Mouse (Mus musculus) cerebellum, adult 2 months (tissue): ENCODE measurements around the gene Gm45799. TPM values are rescaled to one million over a fixed set of nuclear protein-coding genes. Genes with fewer than 3 reads are reported as not detected.

ENCODE experiments used
- DNase-seq, 2 experiments: peaks; one replicate each; pipeline ENCODE4 v3.0.0; 2021
- H3K27ac ChIP-seq: fragments of 200-500 bp; 2 replicates; pipeline ENCODE4 v1.5.1; 2012; ENCODE audit warnings: low read length, control low read depth, inconsistent platforms; ENCODE audit not compliant: insufficient read depth
- H3K27me3 ChIP-seq: fragments of 200-500 bp; 2 replicates; pipeline ENCODE4 v1.6.1; 2012; ENCODE audit warnings: inconsistent platforms, mild to moderate bottlenecking, low read length, moderate library complexity; ENCODE audit not compliant: control insufficient read depth, insufficient read depth
- H3K4me1 ChIP-seq: fragments of 200-500 bp; 2 replicates; pipeline ENCODE4 v1.6.1; 2011; ENCODE audit warnings: low read length; ENCODE audit not compliant: control insufficient read depth, insufficient read depth
- H3K4me3 ChIP-seq: fragments of 200-500 bp; replicated peaks from 2 replicates; pipeline ENCODE3; 2011; ENCODE audit warnings: mild to moderate bottlenecking, low read depth, low read length, control low read depth; ENCODE audit not compliant: insufficient read depth
- CTCF ChIP-seq: fragments of 200-500 bp; IDR thresholded peaks from 2 replicates; pipeline ENCODE4 v1.5.1; 2011; ENCODE audit warnings: low read depth, mild to moderate bottlenecking, control low read depth, low read length, moderate library complexity, borderline replicate concordance; ENCODE audit not compliant: insufficient read depth
- POLR2A ChIP-seq: fragments of 200-500 bp; IDR thresholded peaks from 2 replicates; pipeline ENCODE4 v1.6.1; 2011; ENCODE audit warnings: low read length, control low read depth, borderline replicate concordance; ENCODE audit not compliant: insufficient read depth
- WGBS: fragments of 180-500 bp; shearing (Covaris S2); methylation state at CpG from one replicate; pipeline ENCODE4 v1.1.7; 2018; 5-methylcytosine and 5-hydroxymethylcytosine counted together
- polyA plus RNA-seq: library from polyadenylated mRNA; depleted of rRNA; stranded (reverse); fragments of >200 nt; gene quantifications from 2 replicates; pipeline ENCODE4 v1.2.3, GENCODE M21; 2012; rRNA removed

The Gm45799 gene
- polyA plus RNA-seq: 90.8 and 97.9 TPM in 2 replicates

GRCm38 (mm10) chr7:105640233-105640893, at the start of gene Gm45799, which contains the start of gene Arfip2:
Gene Gm45799, plus strand, starts transcription at chr7:105640552.
Gene Arfip2, minus strand, starts transcription at chr7:105640416.
- WGBS: under 1% methylated on average over 45 of the region's 45 CpGs
- peak within 1 kb of the TSS; percentile 97 for H3K4me3 ChIP-seq
- peak within 1 kb of the TSS; percentile 71 for H3K27ac ChIP-seq
- DNase-seq: peak; percentile 97 to 98
- H3K4me1 ChIP-seq: peaks cover 8% of the 10 kb centered on the region
- no peak for TF ChIP-seq CTCF
- peak; percentile 83 for TF ChIP-seq POLR2A
- H3K27me3 ChIP-seq: no peaks in the 10 kb centered on the region

- Histone ChIP-seq H3K4me1 (no peaks in the 10 kb centered on the region), H3K27me3 (no peaks in the 10 kb centered on the region), H3K4me3 (no peak overlapping the region), H3K27ac (no peak overlapping the region)
- TF ChIP-seq POLR2A (no peak), CTCF (peak; percentile 90)
- DNase-seq: peak; percentile 71 to 78
- WGBS: 36% methylated on average over 9 of the region's 9 CpGs
These were observed 37.3 kb upstream of the Gm45799 start for GRCm38 (mm10) chr7:105602860-105603623.

- WGBS: 74% methylated on average over 3 of the region's 3 CpGs
- no peaks in the 10 kb centered on the region for H3K27me3 ChIP-seq
- no peak for DNase-seq
- no peak overlapping the region for H3K27ac ChIP-seq
- TF ChIP-seq POLR2A: no peak
- no peak for TF ChIP-seq CTCF
- H3K4me3 ChIP-seq: no peak overlapping the region
- H3K4me1 ChIP-seq: no peaks in the 10 kb centered on the region
These were observed 31.9 kb upstream of the Gm45799 start for GRCm38 (mm10) chr7:105608467-105608866.

GRCm38 (mm10) chr7:105611767-105612166, 28.6 kb upstream of the Gm45799 start:
- no peak for TF ChIP-seq CTCF
- TF ChIP-seq POLR2A: no peak
- Histone ChIP-seq H3K27ac (no peak overlapping the region), H3K4me3 (no peak overlapping the region), H3K27me3 (no peaks in the 10 kb centered on the region), H3K4me1 (no peaks in the 10 kb centered on the region)
- WGBS: 42% methylated on average over 1 of the region's 1 CpGs
- no peak for DNase-seq

GRCm38 (mm10) chr7:105614400-105614799, 26.0 kb upstream of the Gm45799 start:
- WGBS: 100% methylated on average over 1 of the region's 1 CpGs

GRCm38 (mm10) chr7:105615720-105616119, 24.6 kb upstream of the Gm45799 start:
- no peaks in the 10 kb centered on the region for H3K27me3 ChIP-seq
- no peak overlapping the region for H3K4me3 ChIP-seq
- H3K4me1 ChIP-seq: peaks cover 9% of the 10 kb centered on the region
- no peak for DNase-seq
- 29% methylated on average over 1 of the region's 1 CpGs for WGBS
- no peak overlapping the region for H3K27ac ChIP-seq
- TF ChIP-seq CTCF: no peak
- no peak for TF ChIP-seq POLR2A

More at GRCm38 (mm10) chr7:105614400-105614799, 26.0 kb upstream of the Gm45799 start:
- Histone ChIP-seq H3K4me3 (no peak overlapping the region), H3K4me1 (peaks cover 9% of the 10 kb centered on the region), H3K27me3 (no peaks in the 10 kb centered on the region), H3K27ac (no peak overlapping the region)
- no peak for DNase-seq
- TF ChIP-seq CTCF: no peak
- no peak for TF ChIP-seq POLR2A

GRCm38 (mm10) chr7:105616561-105616960, 23.8 kb upstream of the Gm45799 start:
- Histone ChIP-seq H3K27me3 (no peaks in the 10 kb centered on the region), H3K4me1 (peaks cover 16% of the 10 kb centered on the region), H3K27ac (no peak overlapping the region), H3K4me3 (no peak overlapping the region)
- WGBS: 55% methylated on average over 6 of the region's 6 CpGs
- TF ChIP-seq CTCF (no peak), POLR2A (no peak)
- DNase-seq: no peak

- 90% methylated on average over 22 of the region's 22 CpGs for WGBS
- peaks cover 21% of the 10 kb centered on the region for H3K4me1 ChIP-seq
- H3K4me3 ChIP-seq: no peak overlapping the region
- no peak overlapping the region; the same call in 1 of the 2 replicates for H3K27ac ChIP-seq
- no peak for TF ChIP-seq POLR2A
- no peak for TF ChIP-seq CTCF
- DNase-seq: no peak
- H3K27me3 ChIP-seq: no peaks in the 10 kb centered on the region
These were observed 22.5 kb upstream of the Gm45799 start for GRCm38 (mm10) chr7:105617810-105618209.
